Mouse (Mus musculus) neutrophil, adult 5-6 weeks (primary cell): Measurements from ENCODE around the gene Tmem45b. TPM values are rescaled to one million over a fixed set of nuclear protein-coding genes. Genes with fewer than 3 reads are reported as not detected.
"Not testable (repeated sequence)": the region's sequence is repeated elsewhere in the genome, so short reads cannot be mapped to it uniquely, and the experiment has no call there.

Source experiments
- ATAC-seq: fragments of 151-379, 151-347 bp; 2 replicates; pipeline ENCODE4 v1.8.0; 2017; ENCODE audit warnings: mild to moderate bottlenecking, moderate TSS enrichment; ENCODE audit not compliant: insufficient number of reproducible peaks, poor library complexity, low FRiP score, severe bottlenecking; ENCODE audit errors: extremely low read depth
- total RNA-seq: library from RNA; stranded (forward); fragments of 200-1000 nt; gene quantifications from 2 replicates; pipeline ENCODE4 v1.2.3, GENCODE M21; 2017

The Tmem45b gene
- not detected in 2 replicates for total RNA-seq

GRCm38 (mm10) chr9:31463692-31464474 is at the start of gene Tmem45b:
Gene Tmem45b, minus strand, starts transcription at chr9:31464462.
- ATAC-seq, result no peak

GRCm38 (mm10) chr9:31508189-31508588 is 43.9 kb upstream of the Tmem45b start:
- no peak for ATAC-seq

GRCm38 (mm10) chr9:31501221-31501620 is 37.0 kb upstream of the Tmem45b start:
- ATAC-seq, result not testable (repeated sequence)

- no peak for ATAC-seq
Measured at GRCm38 (mm10) chr9:31463190-31463589, 1.1 kb downstream of the Tmem45b start.

DNA sequence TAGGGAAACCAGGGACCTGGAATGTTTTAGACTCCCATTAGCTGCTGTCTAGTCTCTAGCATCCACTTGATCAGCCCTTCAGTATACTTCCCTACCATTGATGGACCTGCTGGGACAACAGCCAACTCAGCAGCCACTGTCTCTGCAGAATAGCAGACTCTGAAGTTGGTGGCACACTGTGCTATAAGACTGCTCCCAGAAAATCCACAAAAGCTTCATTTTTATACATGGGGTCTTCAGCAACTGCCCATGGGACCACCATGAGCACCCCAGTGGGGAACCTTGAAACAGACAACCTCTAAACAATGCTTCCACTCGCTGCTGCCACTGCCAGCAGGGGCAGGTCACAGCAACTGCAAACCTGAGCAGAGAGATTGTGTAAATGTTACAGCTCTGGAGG is 9.9 kb downstream of the Tmem45b start:
- no peak for ATAC-seq

- no peak for ATAC-seq
Measured at GRCm38 (mm10) chr9:31452166-31452565, 12.1 kb downstream of the Tmem45b start.

GRCm38 (mm10) chr9:31449145-31449772 is 15.0 kb downstream of the Tmem45b start:
- ATAC-seq, result no peak

GRCm38 (mm10) chr9:31444236-31444635 is 20.0 kb downstream of the Tmem45b start:
- ATAC-seq, result no peak

DNA sequence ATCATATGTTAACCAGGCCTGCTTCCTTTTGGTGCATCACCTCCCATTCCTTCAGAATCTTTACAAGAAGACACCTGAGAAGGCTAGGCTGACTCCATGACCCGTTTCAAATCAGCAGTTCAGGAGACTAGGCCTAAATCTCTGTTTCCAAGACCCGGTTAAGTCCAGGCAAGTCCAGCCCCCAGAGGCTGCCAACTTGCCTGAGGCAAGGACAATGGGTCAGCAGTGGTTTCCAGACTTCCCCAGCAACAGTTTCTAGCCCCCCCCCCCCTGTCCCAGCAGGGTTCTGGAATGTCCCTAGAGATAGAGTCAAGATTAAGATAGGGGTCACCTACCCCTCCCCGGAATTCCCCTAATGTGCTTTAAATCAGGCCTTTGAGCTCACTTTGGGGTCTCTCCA is 22.8 kb downstream of the Tmem45b start:
- ATAC-seq, result no peak

- ATAC-seq, result no peak
Measured at GRCm38 (mm10) chr9:31440366-31440765, 23.9 kb downstream of the Tmem45b start.

GRCm38 (mm10) chr9:31439341-31439740 is 24.9 kb downstream of the Tmem45b start:
- ATAC-seq, result no peak

GRCm38 (mm10) chr9:31438834-31439233 is 25.4 kb downstream of the Tmem45b start:
- ATAC-seq, result no peak

DNA sequence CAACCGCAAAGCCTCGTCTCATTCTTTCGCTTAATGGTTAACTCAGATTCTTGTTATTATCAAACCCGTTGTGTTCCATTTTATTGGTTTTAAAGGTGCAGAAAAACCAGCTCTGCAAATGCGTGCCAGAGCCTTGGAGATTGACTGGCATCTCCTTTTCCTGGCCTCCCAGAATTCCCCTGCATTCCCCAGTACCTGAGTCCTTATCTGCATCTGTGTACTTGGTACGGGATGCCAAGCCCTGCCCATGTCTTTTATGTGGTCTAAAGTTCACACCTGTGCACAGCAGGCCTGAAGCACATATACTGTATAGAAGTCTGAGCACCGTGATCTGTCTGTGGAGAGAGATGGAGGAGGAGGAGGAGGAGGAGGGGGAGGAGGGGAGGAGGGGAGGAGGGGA is 26.4 kb downstream of the Tmem45b start:
- ATAC-seq, result no peak

- no peak for ATAC-seq
Measured at GRCm38 (mm10) chr9:31435415-31435814, 28.8 kb downstream of the Tmem45b start.

DNA sequence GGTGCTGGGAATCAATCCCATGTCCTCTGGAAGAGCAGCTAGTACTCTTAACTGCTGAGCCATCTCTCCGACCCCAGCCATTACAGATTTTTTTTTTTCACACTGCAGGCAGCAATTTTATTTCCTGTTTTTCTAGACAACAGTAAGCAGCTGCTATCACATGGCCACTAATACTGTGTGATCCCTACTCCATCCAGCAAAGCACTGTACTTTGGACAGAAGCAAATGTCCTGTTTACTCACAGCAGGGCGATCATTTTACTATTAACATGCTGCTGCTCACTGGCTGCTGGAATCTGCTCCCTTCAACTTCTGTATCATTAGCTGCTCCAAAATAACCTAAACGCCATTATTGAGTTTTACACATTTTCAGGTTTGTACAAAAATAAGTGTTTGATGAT is 30.8 kb downstream of the Tmem45b start:
- ATAC-seq, result no peak

GRCm38 (mm10) chr9:31432336-31432975 is 31.8 kb downstream of the Tmem45b start:
- no peak for ATAC-seq

DNA sequence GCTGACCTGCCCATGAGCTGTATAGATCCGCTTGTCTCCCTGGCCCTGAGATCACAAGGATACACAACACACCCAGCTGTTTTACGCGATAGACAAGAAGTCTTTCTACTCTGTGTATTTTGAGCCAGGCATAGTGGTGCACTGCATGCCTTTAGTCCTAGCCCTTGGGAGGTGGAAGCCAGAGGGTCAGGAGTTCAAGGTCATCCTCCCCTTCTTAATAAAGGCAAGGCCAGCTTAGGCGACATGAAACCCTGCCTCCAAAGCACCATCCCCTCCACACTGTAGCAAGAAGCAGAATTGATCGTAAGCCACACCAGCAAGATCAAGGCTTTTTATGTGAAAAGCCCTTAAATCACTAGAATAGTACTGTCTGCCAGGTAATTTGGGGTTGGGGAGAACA is 32.5 kb downstream of the Tmem45b start:
- ATAC-seq, result no peak

GRCm38 (mm10) chr9:31430011-31430410 is 34.3 kb downstream of the Tmem45b start:
- ATAC-seq, result no peak

GRCm38 (mm10) chr9:31428971-31429370 is 35.3 kb downstream of the Tmem45b start:
- ATAC-seq, result no peak

- no peak for ATAC-seq
Measured at GRCm38 (mm10) chr9:31422143-31422542, 42.1 kb downstream of the Tmem45b start.
